Mouse (Mus musculus) gonadal fat pad, adult 2 months (tissue): ENCODE data around the gene Pdgfc. TPM values are rescaled to one million over a fixed set of nuclear protein-coding genes. Genes with fewer than 3 reads are reported as not detected.

ENCODE experiments used
- polyA plus RNA-seq: library from polyadenylated mRNA; depleted of rRNA; stranded (reverse); fragments of >200 nt; gene quantifications from 2 replicates; pipeline ENCODE4 v1.2.3, GENCODE M21; 2012; rRNA removed

Gene Pdgfc
- polyA plus RNA-seq, 1 experiment = 5.9 TPM

Other genes with a start within 250 kb of the Pdgfc start
- 4.3 and 4.8 TPM in 2 replicates for gene Gria2, start 233.6 kb upstream of the Pdgfc start, polyA plus RNA-seq
- gene Glrb, start 122.8 kb upstream of the Pdgfc start, polyA plus RNA-seq = 1.5 and 2.7 TPM in 2 replicates